Mouse (Mus musculus): ENCODE data around the gene Zfp13. TPM values are rescaled to one million over a fixed set of nuclear protein-coding genes. Genes with fewer than 3 reads are reported as not detected.

Zfp13 gene
- total RNA-seq, 2 experiments from 2014 or later, result 29.8 to 30.1 TPM

DNA sequence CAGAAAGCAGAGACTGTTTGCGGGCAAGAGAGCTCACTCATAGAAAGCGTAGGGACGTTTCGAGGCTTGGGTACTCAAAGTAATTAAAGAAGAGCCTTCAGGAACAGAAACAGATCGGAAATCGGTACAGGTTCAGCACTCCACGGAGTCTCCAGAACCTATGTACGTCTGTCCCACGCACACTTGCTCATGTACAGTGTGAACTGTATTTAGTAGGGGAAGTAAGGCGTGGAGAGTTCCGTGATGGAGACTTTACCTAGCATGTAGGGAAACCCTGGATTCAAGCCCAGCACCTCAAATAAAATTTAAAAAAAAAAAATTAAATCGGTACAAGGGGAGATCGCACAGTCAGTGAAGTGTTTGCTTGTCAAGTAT, 6.4 kb downstream of the Zfp13 start:
- no peak for DNase-seq (ENCODE audit: low spot score in 2 of 2)

DNA sequence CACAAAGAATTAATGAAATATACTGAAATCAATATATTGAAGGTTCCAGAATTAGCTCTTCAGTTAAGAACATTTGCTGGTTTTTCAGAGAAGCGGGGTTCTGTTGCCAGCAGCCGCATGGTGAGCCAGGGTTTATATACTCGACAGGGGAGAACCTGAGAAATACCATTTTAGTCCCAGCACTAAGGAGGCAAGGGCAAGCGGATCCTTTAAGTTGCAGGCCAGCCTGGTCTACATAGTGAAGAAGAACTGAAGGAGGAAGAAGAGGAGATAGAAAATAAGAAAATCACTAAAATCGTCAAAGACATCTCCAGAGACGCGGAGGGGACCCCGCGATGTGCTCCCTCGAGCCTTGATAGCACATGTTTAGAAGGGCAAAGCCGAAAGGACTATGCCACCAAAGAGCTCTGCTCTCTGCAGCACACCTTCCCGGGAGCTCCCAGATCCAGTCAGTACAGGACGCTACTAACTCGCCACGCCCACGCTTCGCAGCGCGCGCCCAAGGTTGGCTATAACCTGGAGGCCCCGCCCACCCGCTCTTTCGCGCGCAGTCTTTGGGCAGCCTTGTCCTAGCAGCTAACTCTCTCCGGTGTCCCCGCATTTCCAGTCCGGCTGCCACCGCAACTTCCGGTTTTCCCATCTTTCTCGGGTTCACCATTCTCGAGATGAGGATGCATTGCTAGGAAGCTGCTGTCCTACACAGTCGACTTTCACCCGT, 6.9 kb downstream of the Zfp13 start:
- DNase-seq (ENCODE audit: low spot score in 2 of 2), result peak; percentile 93 to 96

DNA sequence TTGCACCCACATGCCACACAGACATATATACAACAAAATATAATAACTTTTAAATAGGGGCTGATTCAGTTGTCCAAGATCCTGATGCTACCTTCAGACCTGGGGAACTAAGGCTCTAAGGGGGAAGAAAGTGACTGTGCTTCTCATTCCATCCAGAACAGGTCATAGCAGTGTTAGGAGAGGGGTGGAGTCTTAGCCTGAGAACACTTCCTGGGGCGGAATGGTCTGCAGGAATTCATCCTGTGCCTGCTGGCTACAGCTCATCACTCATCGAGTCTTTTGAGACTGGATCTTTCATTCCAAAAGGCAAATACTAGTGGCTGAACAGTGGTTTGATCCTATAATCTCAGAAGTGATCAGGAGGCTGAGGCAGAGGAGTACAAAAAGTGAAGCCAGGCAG, 12.0 kb downstream of the Zfp13 start:
- no peak for DNase-seq (ENCODE audit: low spot score in 2 of 2)

DNA sequence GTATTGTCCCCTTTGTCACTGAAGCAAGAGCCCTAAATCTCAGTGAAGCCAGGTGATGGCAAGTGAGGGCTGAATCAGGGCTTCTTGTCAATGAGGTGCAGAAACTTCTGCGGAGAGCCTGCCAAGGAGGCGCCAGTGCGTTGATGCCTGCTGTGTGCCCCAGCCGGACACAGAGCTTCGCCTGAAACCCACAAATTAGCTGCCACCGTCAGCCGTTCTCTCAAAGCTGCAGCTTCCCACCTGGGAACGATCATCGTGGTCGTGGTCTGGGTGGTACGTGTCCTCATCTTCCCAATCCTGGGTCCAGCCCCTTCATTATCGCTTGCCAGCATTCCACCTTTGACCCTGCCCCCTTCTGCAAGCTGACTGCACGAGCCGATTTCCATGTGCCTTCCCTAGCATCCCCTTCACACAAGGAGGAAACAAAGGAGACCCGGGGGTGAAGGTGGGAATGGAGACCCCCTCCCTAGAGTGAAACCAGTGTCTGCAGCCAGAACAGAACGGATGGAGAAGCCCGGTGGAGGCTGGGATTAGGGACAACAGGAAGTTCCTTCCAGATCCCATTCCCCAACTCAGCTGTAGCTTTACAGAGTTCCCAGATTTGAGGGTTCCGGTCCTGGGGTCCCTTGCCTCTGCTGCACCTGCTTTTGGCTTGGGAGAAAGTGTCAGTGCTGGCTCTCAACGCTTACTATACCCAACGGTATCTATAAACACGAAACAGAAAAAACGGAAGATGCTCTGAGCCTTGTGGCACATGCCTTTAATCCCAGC, 13.4 kb downstream of the Zfp13 start:
- peak; percentile 80 to 85 for DNase-seq (ENCODE audit: low spot score in 2 of 2)

DNA sequence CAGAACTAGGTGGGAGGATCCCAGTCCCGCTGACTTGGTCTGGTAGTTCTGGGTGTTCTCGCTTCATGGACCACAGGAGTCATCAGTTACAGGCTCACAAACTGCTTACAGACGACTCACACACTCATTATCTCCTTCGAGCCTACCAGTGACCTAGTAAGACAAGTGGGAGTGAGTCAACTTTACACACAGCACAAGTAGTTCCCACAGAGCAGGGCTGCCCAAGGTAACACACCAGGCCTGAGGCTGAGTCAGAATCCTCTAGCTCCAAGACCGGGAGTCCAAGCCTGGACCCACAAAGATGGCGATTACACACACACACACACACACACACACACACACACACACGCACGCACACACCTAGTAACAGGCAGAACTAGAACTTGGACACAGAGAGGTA, 14.5 kb downstream of the Zfp13 start:
- DNase-seq (ENCODE audit: low spot score in 2 of 2), result no peak

DNA sequence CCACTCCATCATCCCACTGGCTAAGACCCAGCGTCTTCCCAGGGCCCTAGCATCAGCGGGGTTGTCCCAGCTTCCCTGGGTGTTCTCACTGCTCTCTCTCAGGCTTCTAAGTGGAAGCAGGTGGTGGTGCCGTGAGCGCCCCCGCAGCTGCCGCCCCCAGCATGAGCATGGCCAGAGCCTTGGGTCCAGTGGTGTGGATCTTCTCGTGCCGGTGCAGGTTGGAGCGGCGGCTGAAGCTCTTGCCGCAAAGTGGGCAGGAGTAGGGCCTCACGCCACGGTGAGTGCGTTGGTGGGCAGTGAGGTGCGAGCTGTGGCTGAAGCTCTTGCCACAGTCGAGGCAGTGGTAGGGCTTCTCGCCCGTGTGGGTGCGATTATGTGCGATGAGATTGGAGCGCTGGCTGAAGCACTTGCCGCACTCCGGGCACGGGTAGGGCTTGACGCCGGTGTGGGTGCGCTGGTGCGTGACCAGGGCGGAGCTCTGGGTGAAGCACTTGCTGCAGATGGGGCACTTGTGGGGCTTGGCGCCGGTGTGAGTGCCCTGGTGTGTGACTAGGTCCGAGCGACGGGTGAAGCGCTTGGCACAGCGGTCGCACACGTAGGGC, 23.2 kb downstream of the Zfp13 start:
- DNase-seq (ENCODE audit: low spot score in 2 of 2), result no peak

DNA sequence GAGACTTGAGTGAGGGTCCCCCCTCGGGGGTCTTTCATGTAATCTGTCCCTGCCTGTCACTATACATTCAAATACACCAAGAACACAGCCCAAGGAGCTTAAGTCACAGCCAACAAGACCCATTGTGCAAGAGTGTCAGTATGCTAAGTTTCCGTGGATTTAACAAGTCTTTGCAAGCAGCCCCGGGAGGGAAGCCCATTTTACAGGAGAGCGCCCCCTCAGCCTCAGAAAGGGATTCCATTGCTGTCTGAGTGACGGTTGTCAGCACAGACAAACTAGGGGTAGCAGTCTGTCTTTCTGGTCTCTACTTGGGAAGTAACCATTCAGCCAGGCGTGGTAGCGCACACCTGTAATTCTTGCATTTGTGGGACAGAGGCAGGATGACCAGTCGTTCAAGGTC, 25.2 kb downstream of the Zfp13 start:
- no peak for DNase-seq (ENCODE audit: low spot score in 2 of 2)

DNA sequence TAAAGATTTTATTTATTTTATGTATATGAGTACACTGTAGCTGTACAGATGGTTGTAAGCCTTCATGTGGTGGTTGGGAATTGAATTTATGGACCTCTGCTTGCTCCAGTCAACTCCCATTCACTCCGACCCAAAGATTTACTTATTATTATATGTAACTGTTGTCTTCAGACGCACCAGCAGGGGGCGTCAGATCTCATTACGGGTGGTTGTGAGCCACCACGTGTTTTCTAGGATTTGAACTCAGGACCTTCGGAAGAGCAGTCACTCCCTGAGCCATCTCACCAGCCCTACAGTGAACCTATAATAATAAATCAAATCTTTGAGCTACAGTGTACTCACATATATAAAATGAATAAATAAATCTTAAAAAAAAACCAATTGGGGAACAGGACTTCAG, 27.2 kb downstream of the Zfp13 start:
- no peak for DNase-seq (ENCODE audit: low spot score in 2 of 2)

DNA sequence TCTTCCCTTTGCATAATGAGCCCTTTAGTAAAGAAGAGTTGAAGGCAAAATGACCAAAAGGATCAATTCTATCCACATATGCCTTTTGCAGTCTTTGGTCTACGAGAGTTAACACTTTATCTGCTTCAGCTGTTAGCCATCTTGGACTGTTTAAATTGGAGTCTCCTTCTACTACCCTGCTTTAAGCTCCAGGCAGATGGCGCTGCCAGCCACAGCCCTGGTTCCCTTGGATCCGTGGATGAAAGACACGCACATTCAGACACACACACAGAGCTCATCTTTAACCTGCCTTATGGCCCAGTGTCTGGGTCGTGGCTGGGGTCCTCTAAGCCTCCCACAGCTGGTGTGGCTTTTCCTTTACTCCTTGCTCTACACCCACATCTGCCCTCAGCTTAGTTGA, 28.2 kb downstream of the Zfp13 start:
- no peak for DNase-seq (ENCODE audit: low spot score in 2 of 2)

DNA sequence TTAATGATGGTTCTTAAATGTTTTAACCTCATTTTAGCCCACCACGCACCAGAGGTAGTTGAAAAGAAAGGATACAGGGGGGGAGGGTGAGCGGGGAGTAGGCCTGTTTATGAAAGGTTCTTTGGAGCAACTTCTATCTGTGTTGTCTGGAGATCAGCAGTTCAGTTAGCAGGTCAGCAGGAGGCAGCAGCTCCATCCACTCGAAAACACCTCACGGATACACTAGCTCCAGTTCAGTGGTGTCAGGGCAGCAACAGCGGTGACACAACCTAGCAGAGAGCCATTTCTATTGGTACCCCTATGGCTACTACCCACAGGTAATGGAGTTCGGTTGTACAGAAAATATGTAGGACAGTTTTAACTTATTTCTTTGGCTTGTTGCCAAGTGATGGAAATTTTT, 29.3 kb downstream of the Zfp13 start:
- peak in 1 of 2 experiments; percentile 48 for DNase-seq (ENCODE audit: low spot score in 2 of 2)

DNA sequence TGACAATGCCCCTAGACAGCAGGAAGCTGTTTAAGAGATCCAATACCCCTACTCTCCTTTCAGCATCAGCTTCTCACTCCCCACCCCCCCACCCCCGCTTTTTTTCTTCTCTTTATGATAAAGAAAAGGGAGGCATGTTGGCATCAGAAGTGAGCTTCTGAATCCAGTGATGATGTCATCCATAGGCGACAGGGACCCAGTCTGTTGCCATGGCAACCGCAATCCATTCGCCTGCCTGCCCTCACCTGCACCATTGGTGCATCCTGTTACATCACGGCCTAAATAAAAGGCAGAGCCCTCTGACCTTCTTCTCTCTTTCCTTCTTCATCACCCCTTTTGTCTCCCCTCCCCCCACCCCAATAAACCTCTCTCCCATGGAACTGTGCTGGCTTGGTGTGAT, 30.9 kb downstream of the Zfp13 start:
- no peak for DNase-seq (ENCODE audit: low spot score in 2 of 2)

DNA sequence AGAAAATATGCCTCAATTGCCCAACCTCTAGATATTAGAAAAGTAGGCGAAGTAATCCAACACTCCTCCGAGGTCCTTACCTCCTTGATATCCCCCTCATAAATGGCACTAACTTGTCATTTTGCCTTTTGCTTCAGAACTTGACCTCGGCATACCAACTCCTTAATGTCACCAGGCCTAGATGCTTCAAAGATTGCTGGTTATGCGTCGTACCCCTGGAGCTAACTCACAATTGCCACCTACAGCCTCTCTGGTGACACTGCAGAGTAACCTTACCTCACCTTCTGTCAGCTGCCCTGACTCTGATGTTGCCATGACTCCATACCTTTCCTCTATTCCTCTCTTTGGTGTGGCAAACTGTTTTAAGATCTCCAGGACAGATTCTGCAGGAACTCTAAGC, 32.5 kb downstream of the Zfp13 start:
- no peak for DNase-seq (ENCODE audit: low spot score in 2 of 2)

DNA sequence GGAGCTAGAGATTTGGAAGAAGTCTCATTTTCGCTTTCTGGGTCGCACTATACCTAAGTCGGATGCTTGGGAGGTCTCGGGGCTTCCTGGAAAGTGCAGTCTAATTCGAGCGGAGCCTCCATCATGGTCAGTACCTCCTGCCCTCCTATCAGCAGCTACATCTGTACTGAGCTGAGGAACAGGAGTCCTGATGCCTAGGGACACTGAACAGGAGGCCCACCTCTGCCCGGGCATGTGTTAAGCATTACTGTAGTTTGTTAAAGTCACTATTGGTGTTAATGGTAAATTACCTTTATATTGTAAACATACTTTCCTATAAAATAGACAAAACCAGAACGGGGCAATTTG, 34.9 kb downstream of the Zfp13 start:
- DNase-seq (ENCODE audit: low spot score in 2 of 2), result no peak

DNA sequence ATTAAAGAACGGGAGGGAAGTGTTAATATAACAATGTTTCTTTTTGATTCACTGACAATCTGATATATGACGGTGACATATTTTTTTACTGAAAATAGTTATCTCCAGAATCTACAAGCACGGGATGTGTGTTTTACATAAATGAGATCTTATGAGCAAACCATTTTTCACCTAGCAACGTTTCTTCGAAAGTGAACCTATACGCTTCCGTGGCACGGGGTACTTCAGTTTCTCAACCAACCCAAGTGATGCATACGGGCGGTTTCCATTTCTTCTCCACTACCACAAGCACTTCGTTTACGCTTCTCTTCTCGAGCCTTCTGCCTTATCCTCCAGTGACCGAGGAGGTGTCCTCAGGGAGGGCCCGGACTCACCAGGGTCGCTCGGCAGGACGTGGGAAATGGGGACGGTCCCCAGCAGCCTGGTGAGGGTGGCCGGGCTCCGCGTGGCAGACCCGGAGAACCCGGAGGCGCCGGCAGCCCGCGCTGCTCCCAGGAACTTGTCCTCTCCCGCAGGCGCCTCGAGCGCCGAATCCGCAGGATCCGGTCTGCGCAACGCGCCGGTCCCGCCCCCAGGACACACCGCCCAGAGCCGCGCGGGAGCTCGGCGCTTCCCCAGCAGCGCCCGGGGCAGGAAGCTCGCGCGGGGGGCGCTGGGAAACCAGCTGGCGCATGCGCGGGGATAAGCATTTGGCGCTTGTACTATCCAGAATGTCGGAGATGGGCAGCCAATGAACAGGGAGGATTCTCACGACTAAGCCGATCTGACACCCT, 35.5 kb downstream of the Zfp13 start, which contains the start of gene Zfp213:
TSS of gene Zfp213 (minus strand) at position 644 of the 773 bp plus-strand sequence.
- DNase-seq (ENCODE audit: low spot score in 2 of 2), result peak; percentile 92 to 96

DNA sequence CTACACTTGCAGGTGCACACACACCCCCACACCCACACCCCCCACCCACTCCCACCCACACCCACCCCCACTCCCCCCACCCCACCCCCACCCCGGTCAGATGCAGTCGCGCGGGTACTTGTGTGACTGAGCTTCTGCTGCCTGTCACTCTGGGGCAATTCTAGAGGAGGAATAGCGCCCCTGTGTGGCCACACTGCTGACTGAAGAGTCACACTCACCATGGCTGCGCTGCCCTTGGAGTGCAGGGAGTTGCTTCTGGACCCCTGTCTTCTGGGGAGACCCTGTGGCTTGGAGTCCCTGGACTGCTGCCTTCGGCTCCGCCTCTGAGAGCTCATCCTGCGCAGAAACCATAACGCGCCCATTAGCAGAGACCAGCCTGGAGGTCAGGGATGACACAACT, 39.5 kb downstream of the Zfp13 start:
- no peak for DNase-seq (ENCODE audit: low spot score in 2 of 2)

DNA sequence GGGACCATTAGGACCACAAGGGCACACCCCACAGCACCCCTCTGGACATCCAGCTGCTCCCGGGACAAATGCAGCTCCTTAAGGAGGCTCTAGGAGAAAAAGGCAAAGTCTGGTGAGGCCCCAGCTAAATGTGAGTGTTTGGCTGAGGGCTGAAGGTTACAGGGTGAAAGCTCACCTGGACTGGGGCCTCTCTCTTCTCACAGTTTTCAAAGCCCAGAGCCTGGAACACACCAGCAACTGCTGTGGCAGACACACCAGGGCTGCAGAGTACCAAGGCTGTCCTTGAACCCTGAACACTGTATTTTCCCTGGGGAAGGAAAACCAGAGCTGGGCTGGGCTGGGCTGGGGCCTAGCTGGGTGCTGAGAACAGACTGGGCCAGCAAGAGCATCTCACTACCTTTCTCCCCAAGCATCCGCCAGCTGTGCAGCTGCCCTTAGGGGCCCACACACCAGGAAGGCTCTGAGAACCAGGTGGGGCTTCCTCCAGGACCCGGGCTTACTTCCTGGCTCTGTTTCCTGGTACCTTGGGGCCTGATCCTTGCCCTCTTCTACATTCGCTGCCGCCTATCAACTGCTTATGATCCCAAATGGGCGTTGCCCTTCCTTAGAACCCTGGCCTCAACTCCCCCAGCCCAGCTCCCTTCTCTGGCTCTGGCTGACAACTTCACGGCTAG, 43.9 kb downstream of the Zfp13 start:
- no peak for DNase-seq (ENCODE audit: low spot score in 2 of 2)

DNA sequence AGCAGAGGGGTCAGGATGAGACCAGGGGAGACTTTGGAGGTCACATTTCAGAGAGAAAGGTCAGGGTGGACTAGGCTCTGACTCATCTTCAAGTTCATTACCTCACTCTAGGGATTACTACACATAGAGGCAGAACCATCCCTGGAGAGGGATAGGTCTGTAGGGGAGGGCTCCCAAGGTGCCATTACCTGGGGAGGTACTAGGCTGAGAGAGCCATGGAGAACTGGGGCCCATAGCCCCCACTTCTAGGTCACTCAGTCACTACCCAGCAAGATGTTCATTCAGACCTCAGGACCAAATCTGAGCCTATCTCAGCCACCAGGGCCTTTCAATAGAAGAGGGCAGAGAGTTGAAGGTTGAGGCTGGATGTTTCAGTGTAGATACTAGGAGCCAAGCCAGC, 45.0 kb downstream of the Zfp13 start:
- no peak for DNase-seq (ENCODE audit: low spot score in 2 of 2)

DNA sequence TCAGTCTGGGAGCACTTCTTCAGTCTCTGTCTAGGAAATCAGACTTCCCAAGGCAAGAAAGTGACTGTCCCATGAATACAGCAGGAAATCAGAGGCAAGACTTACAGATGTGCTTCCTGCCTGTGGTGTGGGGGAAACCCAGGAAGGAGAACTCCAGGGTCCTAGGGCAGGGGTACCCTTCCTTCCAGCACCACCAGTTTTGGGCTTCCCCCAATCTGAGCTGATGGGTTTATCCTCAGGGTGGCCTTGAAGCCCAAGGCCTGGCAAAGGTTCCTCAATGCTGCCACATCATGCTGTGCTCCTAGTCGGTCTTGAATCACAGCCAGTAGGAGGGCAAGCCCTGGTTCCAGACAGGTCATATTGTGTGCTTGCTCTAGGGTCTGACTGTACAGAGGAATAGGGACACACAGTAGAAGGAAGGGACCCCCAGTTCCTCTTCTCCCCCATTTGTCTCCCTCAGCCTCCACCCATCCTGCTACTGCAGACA, 45.6 kb downstream of the Zfp13 start:
- no peak for DNase-seq (ENCODE audit: low spot score in 2 of 2)

DNA sequence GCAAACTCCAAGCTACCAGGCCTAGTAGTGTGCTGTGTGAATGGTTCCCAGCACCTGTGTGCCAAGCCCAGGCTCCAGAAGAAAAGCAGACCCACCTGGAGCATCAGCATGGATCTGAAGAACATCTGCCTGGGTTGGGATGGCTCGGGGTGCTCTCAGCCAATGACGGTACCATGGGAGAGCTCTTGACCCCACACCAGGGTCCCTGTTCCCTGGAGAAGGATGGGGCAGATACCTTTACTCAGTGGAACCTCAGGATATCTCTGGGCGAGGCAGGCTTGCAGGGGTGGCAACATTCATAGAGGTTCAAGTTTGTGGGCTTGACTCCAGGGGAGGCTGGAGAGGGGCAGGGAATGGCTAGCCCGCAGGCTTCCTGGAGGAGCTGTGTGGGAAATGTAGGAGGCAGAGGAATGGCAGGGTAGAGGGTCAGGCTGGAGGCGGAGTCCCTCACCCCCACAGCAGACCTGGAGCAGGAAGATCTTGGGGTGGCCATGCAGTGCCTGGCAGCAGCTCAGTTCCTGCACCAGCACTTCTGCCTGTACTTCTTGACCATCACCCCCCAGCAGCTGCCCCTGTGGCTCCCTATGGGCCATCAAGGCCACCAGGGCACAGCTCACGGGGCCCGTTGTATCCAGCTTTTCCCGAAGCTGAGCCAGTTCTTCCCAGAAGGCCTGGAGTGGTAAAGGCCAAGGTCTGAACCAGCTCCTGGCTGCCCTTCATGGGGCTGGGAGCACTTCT, 46.2 kb downstream of the Zfp13 start:
- no peak for DNase-seq (ENCODE audit: low spot score in 2 of 2)

DNA sequence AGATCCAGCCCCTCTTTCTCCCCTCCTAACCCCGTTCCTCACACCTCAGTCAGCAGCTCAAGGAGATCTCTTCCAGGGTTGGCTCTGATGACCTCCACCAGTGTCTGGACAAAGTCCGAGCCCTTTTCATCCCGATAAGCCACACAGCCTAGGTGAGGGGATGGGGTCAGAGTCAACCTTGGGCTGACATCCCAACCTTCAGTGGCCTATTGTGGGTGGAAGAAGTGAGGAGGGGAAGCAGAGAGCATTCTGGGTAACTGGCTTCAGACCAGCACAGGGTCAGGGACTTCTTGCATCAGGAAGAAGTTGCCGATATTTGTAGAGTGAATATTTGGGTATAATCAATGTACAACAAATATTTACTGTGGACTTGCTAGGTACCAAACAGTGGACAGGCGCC, 47.3 kb downstream of the Zfp13 start:
- no peak for DNase-seq (ENCODE audit: low spot score in 2 of 2)

All from layer of hippocampus, postnatal 14 days (tissue).